Mouse (Mus musculus) C2C12 (cell line): Measurements from ENCODE around the gene Palmd.

Source experiments
- CEBPB ChIP-seq: IDR thresholded peaks from one replicate; pipeline ENCODE4 v1.6.1; 2011; ENCODE audit warnings: low read depth, mild to moderate bottlenecking, control low read depth, moderate library complexity
- CTCF ChIP-seq: IDR thresholded peaks from one replicate; pipeline ENCODE4 v1.5.1; 2011; ENCODE audit not compliant: control insufficient read depth, insufficient read depth, insufficient read length
- FOSL1 ChIP-seq: IDR thresholded peaks from one replicate; pipeline ENCODE4 v1.8.0; 2011; ENCODE audit warnings: mild to moderate bottlenecking, low read length; ENCODE audit not compliant: poor library complexity, insufficient read depth, severe bottlenecking
- MAX ChIP-seq: IDR thresholded peaks from one replicate; pipeline ENCODE4 v1.6.1; 2011; ENCODE audit warnings: mild to moderate bottlenecking, control low read depth
- MYOD1 ChIP-seq: IDR thresholded peaks from one replicate; pipeline ENCODE4 v1.6.1; 2011; ENCODE audit warnings: low read depth; ENCODE audit not compliant: control insufficient read depth, insufficient read length
- MYOG ChIP-seq: IDR thresholded peaks from one replicate; pipeline ENCODE4 v1.6.1; 2011; ENCODE audit not compliant: control insufficient read depth, insufficient read length; ENCODE audit errors: extremely low read depth
- USF1 ChIP-seq: IDR thresholded peaks from one replicate; pipeline ENCODE4 v1.6.1; 2011; ENCODE audit warnings: low read depth, mild to moderate bottlenecking, control low read depth, moderate library complexity

DNA sequence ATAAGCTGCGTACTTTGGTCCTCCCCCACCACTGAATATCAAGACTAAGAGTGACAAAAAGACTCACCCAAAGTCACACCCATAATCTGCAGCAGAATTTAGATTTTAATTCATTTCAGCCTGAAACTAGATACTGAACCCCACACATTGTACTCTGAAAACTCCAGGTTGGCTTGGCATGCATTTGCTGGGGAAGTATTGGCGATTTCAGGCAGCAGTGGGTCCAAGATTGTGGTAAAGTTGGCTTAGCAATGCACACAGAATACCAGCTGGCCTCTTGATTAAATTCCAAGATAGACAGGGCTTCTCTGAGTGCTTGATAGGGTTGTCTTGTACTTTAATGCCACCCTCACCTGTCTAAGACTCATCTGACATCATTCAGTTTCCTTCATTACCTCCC, 24.2 kb upstream of the Palmd start:
- TF ChIP-seq FOSL1 (no peak), CTCF (no peak), MYOD1 (no peak), MYOG (no peak), MAX (no peak), USF1 (no peak), CEBPB (no peak)
